Mouse (Mus musculus) limb, embryonic 12.5 days (tissue): Measurements from ENCODE around the gene Ndufv2. TPM values are rescaled to one million over a fixed set of nuclear protein-coding genes. Genes with fewer than 3 reads are reported as not detected.

Experiments
- ATAC-seq: fragments of 200-750 bp; cut with Nextera tagmentation; 2 replicates; pipeline ENCODE4 v1.8.0; 2017; ENCODE audit warnings: low read depth, moderate TSS enrichment; ENCODE audit not compliant: insufficient number of reproducible peaks, insufficient read depth, low FRiP score, low TSS enrichment
- H3K27ac ChIP-seq: fragments of 300-500 bp; sonication (generic); 2 replicates; pipeline ENCODE4 v1.5.1; 2016; ENCODE audit warnings: mild to moderate bottlenecking, moderate library complexity
- H3K27me3 ChIP-seq: fragments of 300-500 bp; sonication (generic); 2 replicates; pipeline ENCODE4 v1.6.1; 2016; ENCODE audit warnings: mild to moderate bottlenecking, moderate library complexity
- H3K36me3 ChIP-seq: fragments of 300-500 bp; sonication (generic); 2 replicates; pipeline ENCODE4 v1.6.1; 2016; ENCODE audit warnings: mild to moderate bottlenecking, moderate library complexity
- H3K4me1 ChIP-seq: fragments of 300-500 bp; sonication (generic); replicated peaks from 2 replicates; pipeline ENCODE4 v1.6.1; 2016
- H3K4me2 ChIP-seq: fragments of 300-500 bp; sonication (generic); 2 replicates; pipeline ENCODE4 v1.6.1; 2016; ENCODE audit warnings: mild to moderate bottlenecking, moderate library complexity
- H3K4me3 ChIP-seq: fragments of 300-500 bp; sonication (generic); replicated peaks from 2 replicates; pipeline ENCODE4 v1.5.1; 2016; ENCODE audit warnings: mild to moderate bottlenecking
- H3K9ac ChIP-seq: fragments of 300-500 bp; sonication (generic); replicated peaks from 2 replicates; pipeline ENCODE4 v1.6.1; 2016; ENCODE audit warnings: mild to moderate bottlenecking, moderate library complexity
- H3K9me3 ChIP-seq: fragments of 300-500 bp; sonication (generic); 2 replicates; pipeline ENCODE4 v1.6.1; 2016; ENCODE audit warnings: mild to moderate bottlenecking, moderate library complexity
- WGBS: fragments of 180-500 bp; shearing (Covaris S2); methylation state at CpG from one replicate; pipeline ENCODE4 v1.1.7; 2016; 5-methylcytosine and 5-hydroxymethylcytosine counted together
- polyA plus RNA-seq: library from polyadenylated mRNA; unstranded; fragments of >200 nt; fragmentation: Nextera tagmentation; extraction: Ambion mirVana; gene quantifications from 2 replicates; pipeline ENCODE4 v1.2.1, GENCODE M21; 2016

Gene Ndufv2
- 295 and 307 TPM in 2 replicates for polyA plus RNA-seq

GRCm38 (mm10) chr17:66101380-66102330, at the start of gene Ndufv2:
Gene Ndufv2 (minus strand): TSS chr17:66101559.
- H3K4me3 ChIP-seq: peak within 1 kb of the TSS; percentile 95
- H3K4me1 ChIP-seq: peaks cover 10% of the 10 kb centered on the region
- no peaks in the 10 kb centered on the region for H3K27me3 ChIP-seq
- H3K27ac ChIP-seq: peak within 1 kb of the TSS; percentile 90
- no peaks in the 10 kb centered on the region for H3K36me3 ChIP-seq
- no peaks in the 10 kb centered on the region for H3K9me3 ChIP-seq
- WGBS: 2% methylated on average over 64 of the region's 67 CpGs
- H3K4me2 ChIP-seq: peak within 1 kb of the TSS; percentile 81
- H3K9ac ChIP-seq: peak within 1 kb of the TSS; percentile 93
- ATAC-seq: peak; percentile 99

- no peak for ATAC-seq
- Histone ChIP-seq H3K4me3 (no peak overlapping the region), H3K9me3 (no peaks in the 10 kb centered on the region), H3K4me1 (no peaks in the 10 kb centered on the region), H3K4me2 (no peak overlapping the region), H3K27me3 (no peaks in the 10 kb centered on the region), H3K9ac (no peak overlapping the region), H3K27ac (no peak overlapping the region), H3K36me3 (peaks cover 94% of the 10 kb centered on the region)
- whole genome bisulfite sequencing: 94% methylated on average over 4 of the region's 4 CpGs
Measured at GRCm38 (mm10) chr17:66131212-66131611, 29.9 kb upstream of the Ndufv2 start.

- ATAC-seq: no peak
- no peak overlapping the region for H3K9ac ChIP-seq
- no peak overlapping the region for H3K4me2 ChIP-seq
- no peaks in the 10 kb centered on the region for H3K27me3 ChIP-seq
- WGBS: 86% methylated on average over 9 of the region's 9 CpGs
- H3K36me3 ChIP-seq: peaks cover 88% of the 10 kb centered on the region
- no peak overlapping the region for H3K4me3 ChIP-seq
- peaks cover 2% of the 10 kb centered on the region; the same call in 1 of the 2 replicates for H3K4me1 ChIP-seq
- H3K9me3 ChIP-seq: no peaks in the 10 kb centered on the region
- H3K27ac ChIP-seq: no peak overlapping the region
Measured at GRCm38 (mm10) chr17:66130371-66130770, 29.0 kb upstream of the Ndufv2 start.

GRCm38 (mm10) chr17:66125211-66125610, 23.9 kb upstream of the Ndufv2 start:
- Histone ChIP-seq H3K4me1 (peaks cover 7% of the 10 kb centered on the region; the same call in 1 of the 2 replicates), H3K27me3 (no peaks in the 10 kb centered on the region), H3K9me3 (no peaks in the 10 kb centered on the region), H3K9ac (no peak overlapping the region), H3K4me2 (peak overlapping the region; percentile 77; the same call in 1 of the 2 replicates), H3K27ac (no peak overlapping the region), H3K36me3 (peaks cover 41% of the 10 kb centered on the region), H3K4me3 (no peak overlapping the region)
- no peak for ATAC-seq
- 59% methylated on average over 5 of the region's 5 CpGs for WGBS

GRCm38 (mm10) chr17:66123816-66124610, 22.7 kb upstream of the Ndufv2 start:
- Histone ChIP-seq H3K4me2 (peak overlapping the region; percentile 77), H3K36me3 (peaks cover 43% of the 10 kb centered on the region), H3K27ac (peak overlapping the region; percentile 90), H3K9ac (peak overlapping the region; percentile 71), H3K27me3 (no peaks in the 10 kb centered on the region), H3K9me3 (no peaks in the 10 kb centered on the region), H3K4me1 (peaks cover 7% of the 10 kb centered on the region; the same call in 1 of the 2 replicates), H3K4me3 (peak overlapping the region; percentile 67)
- 1% methylated on average over 20 of the region's 20 CpGs for WGBS
- no peak; the same call in 1 of the 2 replicates for ATAC-seq

- H3K9me3 ChIP-seq: no peaks in the 10 kb centered on the region
- ATAC-seq: peak; percentile 76
- H3K4me3 ChIP-seq: peak within 1 kb of the TSS; percentile 67
- H3K4me2 ChIP-seq: peak within 1 kb of the TSS; percentile 77
- peaks cover 44% of the 10 kb centered on the region for H3K36me3 ChIP-seq
- whole genome bisulfite sequencing: 7% methylated on average over 45 of the region's 45 CpGs
- H3K9ac ChIP-seq: peak within 1 kb of the TSS; percentile 71
- H3K27me3 ChIP-seq: no peaks in the 10 kb centered on the region
- H3K27ac ChIP-seq: peak within 1 kb of the TSS; percentile 90
- peaks cover 7% of the 10 kb centered on the region; the same call in 1 of the 2 replicates for H3K4me1 ChIP-seq
Measured at GRCm38 (mm10) chr17:66123066-66123815, 21.9 kb upstream of the Ndufv2 start, which contains the start of gene Ddx11. Gene Ddx11 (plus strand): TSS chr17:66123520.

GRCm38 (mm10) chr17:66120701-66121100, 19.3 kb upstream of the Ndufv2 start:
- no peak overlapping the region for H3K27ac ChIP-seq
- no peak overlapping the region for H3K4me2 ChIP-seq
- H3K36me3 ChIP-seq: peaks cover 48% of the 10 kb centered on the region
- no peak overlapping the region for H3K4me3 ChIP-seq
- no peaks in the 10 kb centered on the region for H3K9me3 ChIP-seq
- WGBS: 81% methylated on average over 1 of the region's 1 CpGs
- no peak for ATAC-seq
- no peaks in the 10 kb centered on the region for H3K27me3 ChIP-seq
- H3K4me1 ChIP-seq: peaks cover 7% of the 10 kb centered on the region; the same call in 1 of the 2 replicates
- no peak overlapping the region for H3K9ac ChIP-seq

GRCm38 (mm10) chr17:66118991-66119390, 17.6 kb upstream of the Ndufv2 start:
- no peak for ATAC-seq
- Histone ChIP-seq H3K4me3 (no peak overlapping the region), H3K4me1 (no peaks in the 10 kb centered on the region), H3K9ac (no peak overlapping the region), H3K36me3 (peaks cover 65% of the 10 kb centered on the region), H3K27me3 (no peaks in the 10 kb centered on the region), H3K4me2 (no peak overlapping the region), H3K27ac (no peak overlapping the region), H3K9me3 (no peaks in the 10 kb centered on the region)
- 87% methylated on average over 8 of the region's 8 CpGs for WGBS

GRCm38 (mm10) chr17:66112166-66112565, 10.8 kb upstream of the Ndufv2 start:
- H3K4me1 ChIP-seq: peaks cover 14% of the 10 kb centered on the region
- ATAC-seq: no peak
- H3K36me3 ChIP-seq: peaks cover 37% of the 10 kb centered on the region
- 46% methylated on average over 4 of the region's 4 CpGs for WGBS
- no peaks in the 10 kb centered on the region for H3K9me3 ChIP-seq
- no peaks in the 10 kb centered on the region for H3K27me3 ChIP-seq
- H3K9ac ChIP-seq: peak overlapping the region; percentile 82
- peak overlapping the region; percentile 86 for H3K4me3 ChIP-seq
- 0 out of 2 replicates have a peak overlapping the region, but pooled peaks have one; percentile 77 for H3K27ac ChIP-seq
- H3K4me2 ChIP-seq: peak overlapping the region; percentile 65

- H3K9ac ChIP-seq: peak within 1 kb of the TSS; percentile 82
- H3K9me3 ChIP-seq: no peaks in the 10 kb centered on the region
- H3K36me3 ChIP-seq: peaks cover 30% of the 10 kb centered on the region
- H3K27ac ChIP-seq: peak within 1 kb of the TSS; percentile 77; the same call in 1 of the 2 replicates
- peak within 1 kb of the TSS; percentile 65 for H3K4me2 ChIP-seq
- H3K27me3 ChIP-seq: no peaks in the 10 kb centered on the region
- ATAC-seq: peak; percentile 96
- WGBS: under 1% methylated on average over 40 of the region's 41 CpGs
- H3K4me1 ChIP-seq: peaks cover 14% of the 10 kb centered on the region
- peak within 1 kb of the TSS; percentile 86 for H3K4me3 ChIP-seq
Measured at GRCm38 (mm10) chr17:66111402-66111959, 10.1 kb upstream of the Ndufv2 start, which contains the start of gene Washc1. Gene Washc1 (plus strand): TSS chr17:66111545.
